Mouse (Mus musculus) bone marrow, adult 2 months (tissue): ENCODE data around the gene Nos1ap.

Source experiments
- CTCF ChIP-seq: fragments of 200-500 bp; IDR thresholded peaks from 2 replicates; pipeline ENCODE4 v1.5.1; 2011; ENCODE audit warnings: low read length, control low read depth; ENCODE audit not compliant: control insufficient read depth, insufficient read depth
- POLR2A ChIP-seq: fragments of 200-500 bp; IDR thresholded peaks from 2 replicates; pipeline ENCODE4 v1.6.1; 2011; ENCODE audit warnings: low read depth, mild to moderate bottlenecking, control low read depth, low read length, borderline replicate concordance; ENCODE audit not compliant: control insufficient read depth

DNA sequence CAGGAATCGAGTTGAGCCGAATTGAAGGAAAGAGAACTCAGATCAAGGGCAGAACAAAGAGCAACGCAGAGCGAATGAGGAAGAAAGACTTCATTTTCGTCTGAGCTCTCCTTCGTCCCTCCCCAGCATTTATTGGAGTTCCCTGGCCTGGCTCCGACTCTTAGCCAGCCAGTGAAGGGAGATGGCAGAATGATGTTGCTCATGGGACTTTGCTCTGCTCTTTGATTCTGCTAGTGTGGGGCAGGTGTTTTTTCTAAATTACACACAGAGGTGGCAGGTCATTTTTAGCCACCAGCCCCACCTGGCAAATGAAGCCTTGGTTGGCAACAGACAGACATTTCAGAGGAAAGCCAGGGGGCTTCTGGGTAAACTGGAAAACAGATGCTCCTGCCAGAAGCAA lies 49.3 kb upstream of the Nos1ap start:
- TF ChIP-seq CTCF = no peak
- no peak for TF ChIP-seq POLR2A
